Mouse (Mus musculus): ENCODE measurements at regions not wholly inside any gene's neighbourhood (a gene's known extent, or its start where the extent isn't known, plus 50 kb on each side); places are given as distances from the start of the nearest gene placed in this dataset.
"Not testable (repeated sequence)": the region's sequence is repeated elsewhere in the genome, so short reads cannot be mapped to it uniquely, and the experiment has no call there.

DNA sequence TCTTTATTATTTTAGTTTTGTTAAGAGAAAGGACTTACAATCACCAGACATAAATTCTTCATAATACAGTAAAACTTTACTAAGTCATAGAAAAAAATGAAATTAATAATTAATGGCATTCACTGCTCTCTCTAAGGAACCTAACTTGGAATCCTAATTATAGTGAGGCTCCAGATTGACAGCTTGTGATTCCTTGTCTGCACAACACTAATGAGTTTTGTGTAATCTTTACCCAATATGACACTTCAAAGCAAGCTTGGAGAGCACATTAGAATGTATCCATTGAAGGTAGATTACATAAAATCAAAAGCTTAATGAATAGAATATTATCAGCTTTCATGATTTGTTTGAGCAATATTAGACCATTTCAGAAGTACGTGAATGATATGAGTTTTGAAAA is 1914.7 kb downstream of the Efna5 start:
- no peaks in the 10 kb centered on the region for H3K27me3 ChIP-seq (ENCODE audit: insufficient read depth, low read length)
- no peaks in the 10 kb centered on the region for H3K36me3 ChIP-seq (replicated peaks)
- TF ChIP-seq GATA1 (IDR thresholded peaks at IDR 0.05; ENCODE audit: borderline replicate concordance, low read length) (no peak), CTCF (IDR thresholded peaks at IDR 0.05; ENCODE audit: low read depth, low read length) (no peak), POLR2AphosphoS5 (IDR thresholded peaks at IDR 0.05; ENCODE audit: insufficient replicate concordance, low read depth, low read length) (no peak), GATA2 (IDR thresholded peaks at IDR 0.05; ENCODE audit: borderline replicate concordance, low read depth, low read length) (no peak), TAL1 (conservative IDR thresholded peaks at IDR 0.05; ENCODE audit: low read depth, low read length) (no peak)
- no peak overlapping the region for H3K4me3 ChIP-seq (ENCODE audit: low read depth, low read length)
- H3K9me3 ChIP-seq (replicated peaks), result no peaks in the 10 kb centered on the region
- ATAC-seq (ENCODE audit: extremely low read depth, insufficient number of reproducible peaks, low FRiP score, poor library complexity, severe bottlenecking) (no peak), DNase-seq (ENCODE audit: low spot score) (no peak)
- H3K4me1 ChIP-seq (ENCODE audit: insufficient read depth, low read depth, low read length), result no peaks in the 10 kb centered on the region

DNA sequence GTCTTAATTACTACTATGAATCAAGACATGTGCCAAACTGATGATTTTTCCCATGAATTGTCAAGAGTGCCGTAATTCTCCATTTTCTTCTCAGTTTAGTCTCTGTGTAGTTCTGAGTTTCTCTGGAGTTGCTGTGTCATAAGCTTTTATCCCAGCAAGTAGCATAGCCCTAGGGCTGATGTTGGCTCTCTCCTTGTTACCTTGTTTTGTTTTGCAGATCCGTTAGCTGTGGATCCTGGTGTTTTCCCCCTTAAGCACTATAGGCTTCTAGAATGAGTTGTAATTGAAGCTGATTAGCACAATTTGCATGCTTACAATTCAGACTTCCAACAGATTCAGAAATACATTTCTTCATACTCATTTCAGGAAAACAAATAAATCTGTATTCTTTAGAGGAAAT is 1915.5 kb downstream of the Efna5 start:
- Histone ChIP-seq H3K9me3 (replicated peaks) (no peaks in the 10 kb centered on the region), H3K36me3 (replicated peaks) (no peaks in the 10 kb centered on the region), H3K27me3 (ENCODE audit: insufficient read depth, low read length) (no peaks in the 10 kb centered on the region), H3K4me1 (ENCODE audit: insufficient read depth, low read depth, low read length) (no peaks in the 10 kb centered on the region), H3K4me3 (ENCODE audit: low read depth, low read length) (no peak overlapping the region)
- TF ChIP-seq TAL1 (conservative IDR thresholded peaks at IDR 0.05; ENCODE audit: low read depth, low read length) (no peak), GATA2 (IDR thresholded peaks at IDR 0.05; ENCODE audit: borderline replicate concordance, low read depth, low read length) (no peak), GATA1 (IDR thresholded peaks at IDR 0.05; ENCODE audit: borderline replicate concordance, low read length) (no peak), POLR2AphosphoS5 (IDR thresholded peaks at IDR 0.05; ENCODE audit: insufficient replicate concordance, low read depth, low read length) (no peak), CTCF (IDR thresholded peaks at IDR 0.05; ENCODE audit: low read depth, low read length) (no peak)
- DNase-seq (ENCODE audit: low spot score) (no peak), ATAC-seq (ENCODE audit: extremely low read depth, insufficient number of reproducible peaks, low FRiP score, poor library complexity, severe bottlenecking) (no peak)

DNA sequence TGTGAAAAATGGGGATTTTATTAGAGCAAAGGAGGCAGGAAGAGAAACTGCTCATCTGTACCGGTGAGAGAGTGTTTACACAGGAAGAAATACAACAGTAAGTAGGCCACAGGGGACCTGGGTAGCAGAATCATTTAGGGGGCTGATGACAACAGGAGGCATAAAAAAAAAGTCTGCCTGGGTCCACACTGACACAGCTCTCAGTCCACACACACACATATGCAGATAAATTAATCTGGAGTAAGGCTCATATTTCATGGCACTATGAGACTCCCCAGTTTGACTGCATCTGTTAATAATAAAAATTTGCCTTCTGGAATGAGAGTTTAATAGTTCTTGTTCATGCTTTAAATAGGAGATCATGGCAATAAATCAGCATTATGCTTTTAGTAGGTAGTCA is 1929.7 kb downstream of the Efna5 start:
- no peak for TF ChIP-seq CTCF (IDR thresholded peaks at IDR 0.05; ENCODE audit: low read depth, low read length)
- TF ChIP-seq TAL1 (conservative IDR thresholded peaks at IDR 0.05; ENCODE audit: low read depth, low read length), result no peak
- TF ChIP-seq GATA1 (IDR thresholded peaks at IDR 0.05; ENCODE audit: borderline replicate concordance, low read length), result no peak
- TF ChIP-seq POLR2AphosphoS5 (IDR thresholded peaks at IDR 0.05; ENCODE audit: insufficient replicate concordance, low read depth, low read length), result no peak
- TF ChIP-seq GATA2 (IDR thresholded peaks at IDR 0.05; ENCODE audit: borderline replicate concordance, low read depth, low read length), result no peak
- ATAC-seq (ENCODE audit: extremely low read depth, insufficient number of reproducible peaks, low FRiP score, poor library complexity, severe bottlenecking) (no peak), DNase-seq (ENCODE audit: low spot score) (no peak)
- H3K27me3 ChIP-seq (ENCODE audit: insufficient read depth, low read length), result no peaks in the 10 kb centered on the region
- no peaks in the 10 kb centered on the region for H3K9me3 ChIP-seq (replicated peaks)
- no peaks in the 10 kb centered on the region for H3K4me1 ChIP-seq (ENCODE audit: insufficient read depth, low read depth, low read length)
- no peaks in the 10 kb centered on the region for H3K36me3 ChIP-seq (replicated peaks)
- H3K4me3 ChIP-seq (ENCODE audit: low read depth, low read length), result no peak overlapping the region

DNA sequence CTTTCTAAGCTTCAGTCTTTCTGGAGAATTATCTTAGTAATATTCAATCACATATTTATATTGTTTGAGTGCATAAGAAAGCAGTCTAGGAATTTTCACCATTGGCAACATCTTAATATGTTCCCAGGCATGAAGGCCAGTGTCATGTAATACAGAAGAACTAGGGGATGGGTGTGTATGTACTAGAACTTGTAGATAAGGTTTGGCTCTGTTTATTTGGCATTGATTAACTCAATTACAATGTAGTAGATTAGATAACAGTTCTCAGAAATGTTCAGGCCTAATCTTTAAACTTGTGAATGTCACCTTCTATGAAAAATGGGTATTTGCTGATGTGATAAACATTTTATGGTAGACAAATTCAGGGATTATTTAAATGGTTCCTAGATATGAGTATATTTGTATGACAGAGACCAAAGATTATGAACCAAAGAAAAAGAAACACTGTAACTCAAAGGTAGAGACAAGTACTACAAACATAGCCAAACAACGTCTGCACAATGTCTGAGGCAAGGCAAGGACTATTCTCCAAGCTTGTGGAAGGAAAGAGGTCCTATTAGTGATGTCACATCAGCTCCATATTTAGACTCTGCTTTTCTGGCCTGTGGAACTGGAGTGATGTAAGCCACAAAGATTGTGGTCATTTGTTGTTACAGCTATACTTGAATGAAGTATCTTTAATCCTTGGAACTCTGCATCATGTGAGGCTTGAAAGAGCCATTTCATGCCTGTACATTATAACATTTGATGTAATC is 1924.8 kb upstream of the Nudt12 start:
- ATAC-seq (ENCODE audit: extremely low read depth, insufficient number of reproducible peaks, low FRiP score, poor library complexity, severe bottlenecking), result peak; percentile 51; the same call in 1 of the 2 replicates
- H3K9me3 ChIP-seq (replicated peaks), result no peaks in the 10 kb centered on the region

DNA sequence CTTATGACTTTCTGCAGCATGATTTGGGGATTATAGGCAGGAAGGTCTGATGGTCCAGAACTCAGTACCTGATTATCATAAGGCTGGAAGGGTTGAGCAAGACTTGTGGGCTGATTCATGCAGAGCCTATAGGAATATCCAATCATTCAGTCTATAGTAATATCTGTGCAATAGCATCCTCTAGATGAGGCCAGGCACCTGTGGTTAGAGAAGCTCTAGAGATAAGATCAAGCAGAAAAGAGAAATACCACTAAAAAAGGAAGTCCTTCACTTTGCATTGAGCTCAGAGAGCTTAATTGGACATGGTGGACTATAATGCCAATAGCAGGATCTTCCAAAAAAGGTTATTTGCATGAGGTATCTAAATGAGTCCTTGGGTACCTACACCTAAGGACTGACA is 1921.1 kb upstream of the Nudt12 start:
- Histone ChIP-seq H3K9me3 (replicated peaks) (no peaks in the 10 kb centered on the region), H3K4me3 (ENCODE audit: low read depth, low read length) (no peak overlapping the region), H3K4me1 (ENCODE audit: insufficient read depth, low read depth, low read length) (peaks cover 4% of the 10 kb centered on the region; the same call in 1 of the 2 replicates), H3K36me3 (replicated peaks) (no peaks in the 10 kb centered on the region), H3K27me3 (ENCODE audit: insufficient read depth, low read length) (no peaks in the 10 kb centered on the region)
- ATAC-seq (ENCODE audit: extremely low read depth, insufficient number of reproducible peaks, low FRiP score, poor library complexity, severe bottlenecking), result no peak
- DNase-seq (ENCODE audit: low spot score), result no peak
- TF ChIP-seq TAL1 (conservative IDR thresholded peaks at IDR 0.05; ENCODE audit: low read depth, low read length) (no peak), POLR2AphosphoS5 (IDR thresholded peaks at IDR 0.05; ENCODE audit: insufficient replicate concordance, low read depth, low read length) (no peak), GATA1 (IDR thresholded peaks at IDR 0.05; ENCODE audit: borderline replicate concordance, low read length) (no peak), CTCF (IDR thresholded peaks at IDR 0.05; ENCODE audit: low read depth, low read length) (no peak), GATA2 (IDR thresholded peaks at IDR 0.05; ENCODE audit: borderline replicate concordance, low read depth, low read length) (no peak)

More for the DNA sequence above, 1924.8 kb upstream of the Nudt12 start:
- no peak for TF ChIP-seq POLR2AphosphoS5 (IDR thresholded peaks at IDR 0.05; ENCODE audit: insufficient replicate concordance, low read depth, low read length)
- TF ChIP-seq CTCF (IDR thresholded peaks at IDR 0.05; ENCODE audit: low read depth, low read length), result no peak
- no peak for TF ChIP-seq GATA2 (IDR thresholded peaks at IDR 0.05; ENCODE audit: borderline replicate concordance, low read depth, low read length)
- no peak for TF ChIP-seq GATA1 (IDR thresholded peaks at IDR 0.05; ENCODE audit: borderline replicate concordance, low read length)
- no peak for TF ChIP-seq TAL1 (conservative IDR thresholded peaks at IDR 0.05; ENCODE audit: low read depth, low read length)
- Histone ChIP-seq H3K4me3 (ENCODE audit: low read depth, low read length) (no peak overlapping the region), H3K36me3 (replicated peaks) (no peaks in the 10 kb centered on the region), H3K4me1 (ENCODE audit: insufficient read depth, low read depth, low read length) (peaks cover 4% of the 10 kb centered on the region; the same call in 1 of the 2 replicates), H3K27me3 (ENCODE audit: insufficient read depth, low read length) (no peaks in the 10 kb centered on the region)
- DNase-seq (ENCODE audit: low spot score), result no peak

DNA sequence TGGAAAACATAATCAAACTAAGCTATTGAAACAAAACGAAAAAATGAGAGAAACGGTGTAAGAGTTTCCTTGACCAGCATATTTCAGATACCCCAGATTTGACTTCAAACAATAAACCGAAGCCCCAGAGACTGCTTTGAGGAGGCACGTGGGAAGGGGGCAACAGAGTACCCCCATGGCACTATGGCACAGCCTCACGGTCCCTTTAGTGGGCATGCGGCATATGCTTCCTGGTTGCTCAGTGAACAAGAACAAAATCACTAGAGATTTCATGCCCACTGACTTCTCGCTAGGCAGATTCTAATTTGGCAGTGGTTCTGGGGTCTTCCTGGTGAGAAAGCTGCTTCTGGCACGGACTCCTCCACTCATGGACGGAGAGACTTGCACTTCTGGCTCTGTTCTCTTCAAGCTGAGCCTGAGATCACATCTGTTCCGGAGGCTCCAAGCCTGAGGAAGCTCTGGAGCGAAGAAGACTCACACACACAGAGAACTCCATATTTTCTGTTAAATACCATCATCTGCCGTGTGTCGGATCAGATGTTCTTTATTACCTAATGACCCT is 1912.7 kb upstream of the Nudt12 start:
- no peaks in the 10 kb centered on the region for H3K4me1 ChIP-seq (ENCODE audit: insufficient read depth, low read depth, low read length)
- ATAC-seq (ENCODE audit: extremely low read depth, insufficient number of reproducible peaks, low FRiP score, poor library complexity, severe bottlenecking) (no peak), DNase-seq (ENCODE audit: low spot score) (no peak)
- TF ChIP-seq POLR2AphosphoS5 (IDR thresholded peaks at IDR 0.05; ENCODE audit: insufficient replicate concordance, low read depth, low read length), result no peak
- no peaks in the 10 kb centered on the region for H3K9me3 ChIP-seq (replicated peaks)
- H3K27me3 ChIP-seq (ENCODE audit: insufficient read depth, low read length), result no peaks in the 10 kb centered on the region
- no peaks in the 10 kb centered on the region for H3K36me3 ChIP-seq (replicated peaks)
- H3K4me3 ChIP-seq (ENCODE audit: low read depth, low read length), result no peak overlapping the region

DNA sequence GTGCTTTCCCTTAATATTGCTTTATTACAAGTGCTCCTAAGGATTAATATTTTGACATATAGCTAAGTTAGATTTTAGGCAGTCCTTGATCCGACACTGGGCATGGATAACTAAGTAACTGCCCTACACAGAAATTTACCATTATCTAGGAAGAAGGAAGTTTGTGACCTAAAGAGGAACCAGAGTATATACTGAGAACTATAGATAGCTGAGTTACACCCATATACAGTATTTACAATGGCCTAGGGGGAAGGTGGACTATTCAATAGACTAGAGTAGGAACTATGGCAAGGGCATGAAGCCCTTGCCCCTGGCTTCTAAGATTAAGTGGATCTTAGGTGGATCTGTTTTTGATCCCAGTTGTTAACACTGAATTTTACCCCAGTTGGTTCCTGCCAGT is 1869.5 kb upstream of the Nudt12 start:
- not testable (repeated sequence) for ATAC-seq (ENCODE audit: extremely low read depth, insufficient number of reproducible peaks, low FRiP score, poor library complexity, severe bottlenecking); H3K4me1 ChIP-seq (ENCODE audit: insufficient read depth, low read depth, low read length); DNase-seq (ENCODE audit: low spot score); H3K9me3 ChIP-seq (replicated peaks); H3K4me3 ChIP-seq (ENCODE audit: low read depth, low read length); H3K27me3 ChIP-seq (ENCODE audit: insufficient read depth, low read length); H3K36me3 ChIP-seq (replicated peaks)
